Mouse (Mus musculus) erythroblast, embryonic 14.5 days (primary cell): ENCODE measurements around the gene Edn1.

Experiments used
- GATA1 ChIP-seq: IDR thresholded peaks from 2 replicates; pipeline ENCODE4 v1.6.1; 2012; ENCODE audit warnings: low read length, inconsistent platforms, mixed read lengths
- TAL1 ChIP-seq: IDR thresholded peaks from 3 replicates; pipeline ENCODE4 v1.6.1; 2012; ENCODE audit warnings: low read length, inconsistent platforms, mixed read lengths

GRCm38 (mm10) chr13:42317808-42318207 is 16.5 kb downstream of the Edn1 start:
- TF ChIP-seq GATA1 (no peak), TAL1 (no peak)
